Mouse (Mus musculus) heart, postnatal 0 days (tissue): ENCODE measurements around the gene Il17re. TPM values are rescaled to one million over a fixed set of nuclear protein-coding genes. Genes with fewer than 3 reads are reported as not detected.

Source experiments
- ATAC-seq: fragments of 200-750 bp; cut with Nextera tagmentation; 2 replicates; pipeline ENCODE4 v1.8.0; 2017; ENCODE audit warnings: low read depth, moderate number of reproducible peaks, moderate library complexity; ENCODE audit not compliant: insufficient read depth
- DNase-seq: peaks from one replicate; pipeline ENCODE4 v3.0.0-alpha.2; 2016; ENCODE audit warnings: low spot score
- H3K27ac ChIP-seq: fragments of 300-500 bp; sonication (generic); 2 replicates; pipeline ENCODE4 v1.5.1; 2014; ENCODE audit warnings: low read depth, mild to moderate bottlenecking
- H3K27me3 ChIP-seq: fragments of 300-500 bp; sonication (generic); 2 replicates; pipeline ENCODE4 v1.6.1; 2014; ENCODE audit warnings: low read length, mixed read lengths; ENCODE audit not compliant: control insufficient read depth, insufficient read depth
- H3K36me3 ChIP-seq: fragments of 300-500 bp; sonication (generic); replicated peaks from 2 replicates; pipeline ENCODE4 v1.6.1; 2014; ENCODE audit warnings: low read length, mixed read lengths; ENCODE audit not compliant: control insufficient read depth, insufficient read depth
- H3K4me1 ChIP-seq: fragments of 300-500 bp; sonication (generic); 2 replicates; pipeline ENCODE4 v1.6.1; 2014; ENCODE audit warnings: antibody characterized with exemption; ENCODE audit not compliant: control insufficient read depth, insufficient read depth
- H3K4me2 ChIP-seq: fragments of 300-500 bp; sonication (generic); 2 replicates; pipeline ENCODE4 v1.6.1; 2014; ENCODE audit warnings: low read depth, mild to moderate bottlenecking, low read length, moderate library complexity
- H3K4me3 ChIP-seq: fragments of 300-500 bp; sonication (generic); 2 replicates; pipeline ENCODE4 v1.5.1; 2014; ENCODE audit warnings: low read depth, low read length
- H3K9ac ChIP-seq: fragments of 300-500 bp; sonication (generic); replicated peaks from 2 replicates; pipeline ENCODE4 v1.6.1; 2014; ENCODE audit warnings: low read depth, low read length, mixed read lengths
- H3K9me3 ChIP-seq: fragments of 300-500 bp; sonication (generic); replicated peaks from 2 replicates; pipeline ENCODE4 v1.6.1; 2016; ENCODE audit warnings: low read length; ENCODE audit not compliant: control insufficient read depth
- CTCF ChIP-seq: IDR thresholded peaks from 2 replicates; pipeline ENCODE4 v1.5.1; 2016; ENCODE audit warnings: antibody characterized with exemption, control low read depth, low read depth
- EP300 ChIP-seq: IDR thresholded peaks from 2 replicates; pipeline ENCODE4 v1.6.1; 2016; ENCODE audit warnings: antibody characterized with exemption, low read depth
- WGBS: fragments of 180-500 bp; shearing (Covaris S2); extraction: QIAGEN DNeasy Blood & Tissue Kit; methylation state at CpG from one replicate; pipeline ENCODE4 v1.1.7; 2014; 5-methylcytosine and 5-hydroxymethylcytosine counted together
- polyA plus RNA-seq: library from polyadenylated mRNA; unstranded; fragments of >200 nt; fragmentation: Nextera tagmentation; extraction: Ambion mirVana; gene quantifications from 2 replicates; pipeline ENCODE4 v1.2.1, GENCODE M21; 2015
- total RNA-seq: library from RNA; depleted of rRNA; stranded (reverse); fragments of >200 nt; gene quantifications from 2 replicates; pipeline ENCODE4 v1.2.3, GENCODE M21; 2014; ENCODE audit warnings: low replicate concordance

The Il17re gene
- total and polyA plus RNA-seq, 2 experiments from 2014 or later = 0.85 to 2.2 TPM

GRCm38 (mm10) chr6:113487125-113487576 lies 28.9 kb downstream of the Il17re start:
- Histone ChIP-seq H3K4me1 (peaks cover 13% of the 10 kb centered on the region), H3K4me3 (no peak overlapping the region), H3K27me3 (no peaks in the 10 kb centered on the region), H3K9me3 (no peaks in the 10 kb centered on the region), H3K4me2 (no peak overlapping the region), H3K9ac (no peak overlapping the region), H3K36me3 (peaks cover 47% of the 10 kb centered on the region), H3K27ac (no peak overlapping the region)
- DNase-seq (no peak), ATAC-seq (no peak)
- WGBS = 62% methylated on average over 7 of the region's 7 CpGs
- no peak for TF ChIP-seq EP300
- no peak for TF ChIP-seq CTCF

- ATAC-seq (no peak), DNase-seq (no peak)
- 96% methylated on average over 14 of the region's 14 CpGs for WGBS
- H3K27ac ChIP-seq = no peak overlapping the region
- H3K27me3 ChIP-seq = no peaks in the 10 kb centered on the region
- 0 out of 2 replicates have a peak, but pooled peaks cover 1% of the 10 kb centered on the region for H3K4me1 ChIP-seq
- H3K9me3 ChIP-seq = no peaks in the 10 kb centered on the region
- H3K36me3 ChIP-seq = peaks cover 53% of the 10 kb centered on the region
- no peak overlapping the region for H3K4me2 ChIP-seq
- no peak for TF ChIP-seq EP300
- no peak for TF ChIP-seq CTCF
- H3K9ac ChIP-seq = no peak overlapping the region
- no peak overlapping the region for H3K4me3 ChIP-seq
These were observed 31.1 kb downstream of the Il17re start for GRCm38 (mm10) chr6:113489410-113489809.

- peaks cover 45% of the 10 kb centered on the region for H3K36me3 ChIP-seq
- H3K4me3 ChIP-seq = no peak overlapping the region
- no peak overlapping the region for H3K4me2 ChIP-seq
- H3K27me3 ChIP-seq = peaks cover 13% of the 10 kb centered on the region; the same call in 1 of the 2 replicates
- H3K27ac ChIP-seq = no peak overlapping the region
- ATAC-seq (no peak), DNase-seq (no peak)
- H3K9ac ChIP-seq = no peak overlapping the region
- TF ChIP-seq CTCF = no peak
- TF ChIP-seq EP300 = no peak
- no peaks in the 10 kb centered on the region for H3K9me3 ChIP-seq
- peaks cover 13% of the 10 kb centered on the region; the same call in 1 of the 2 replicates for H3K4me1 ChIP-seq
- 64% methylated on average over 24 of the region's 24 CpGs for WGBS
These were observed 34.0 kb downstream of the Il17re start for GRCm38 (mm10) chr6:113492101-113492864.

- TF ChIP-seq EP300 (no peak), CTCF (peak; percentile 59)
- peak overlapping the region; percentile 57 for H3K4me2 ChIP-seq
- peaks cover 13% of the 10 kb centered on the region; the same call in 1 of the 2 replicates for H3K4me1 ChIP-seq
- peak overlapping the region; percentile 45 for H3K4me3 ChIP-seq
- H3K36me3 ChIP-seq = peaks cover 32% of the 10 kb centered on the region
- ATAC-seq (peak; percentile 85), DNase-seq (peak; percentile 69)
- 0 out of 2 replicates have a peak overlapping the region, but pooled peaks have one; percentile 0 for H3K27ac ChIP-seq
- peaks cover 15% of the 10 kb centered on the region; the same call in 1 of the 2 replicates for H3K27me3 ChIP-seq
- WGBS = under 1% methylated on average over 54 of the region's 54 CpGs
- no peaks in the 10 kb centered on the region for H3K9me3 ChIP-seq
- 0 out of 2 replicates have a peak overlapping the region, but pooled peaks have one; percentile 4 for H3K9ac ChIP-seq
These were observed 36.0 kb downstream of the Il17re start for GRCm38 (mm10) chr6:113494258-113494788.

- no peaks in the 10 kb centered on the region for H3K9me3 ChIP-seq
- peak overlapping the region; percentile 57 for H3K4me2 ChIP-seq
- 22% methylated on average over 28 of the region's 28 CpGs for WGBS
- TF ChIP-seq EP300 (no peak), CTCF (no peak)
- peaks cover 24% of the 10 kb centered on the region for H3K36me3 ChIP-seq
- H3K27ac ChIP-seq = no peak overlapping the region
- H3K9ac ChIP-seq = no peak overlapping the region
- peak overlapping the region; percentile 45 for H3K4me3 ChIP-seq
- DNase-seq (no peak), ATAC-seq (peak; percentile 5; the same call in 1 of the 2 replicates)
- peaks cover 18% of the 10 kb centered on the region; the same call in 1 of the 2 replicates for H3K27me3 ChIP-seq
- peaks cover 13% of the 10 kb centered on the region; the same call in 1 of the 2 replicates for H3K4me1 ChIP-seq
These were observed 36.9 kb downstream of the Il17re start for GRCm38 (mm10) chr6:113495071-113495675.
